Mouse (Mus musculus): ENCODE results near the gene Mrps9. TPM values are rescaled to one million over a fixed set of nuclear protein-coding genes. Genes with fewer than 3 reads are reported as not detected.

The Mrps9 gene
- polyA plus RNA-seq, 1 experiment, result 37.1 TPM

- 91% methylated on average over 7 of the region's 7 CpGs for WGBS
- no peak for DNase-seq
- no peaks in the 10 kb centered on the region; the same call in none of the 2 replicates for H3K36me3 ChIP-seq (ENCODE audit: control insufficient read depth, insufficient read depth, low read length)
- H3K4me3 ChIP-seq (ENCODE audit: control insufficient read depth, insufficient read depth, low read length), result no peak overlapping the region
- no peaks in the 10 kb centered on the region for H3K27me3 ChIP-seq (ENCODE audit: control insufficient read depth, insufficient read depth, low read length)
- H3K4me1 ChIP-seq (replicated peaks; ENCODE audit: control insufficient read depth, insufficient read depth, low read length), result no peaks in the 10 kb centered on the region
- TF ChIP-seq POLR2A (IDR thresholded peaks at IDR 0.05; ENCODE audit: control insufficient read depth, extremely low read depth, insufficient read depth, low read length, poor library complexity) (no peak), CTCF (IDR thresholded peaks at IDR 0.05; ENCODE audit: borderline replicate concordance, control insufficient read depth, extremely low read depth, insufficient read depth, low read length, poor library complexity) (no peak)
- no peak overlapping the region for H3K27ac ChIP-seq (ENCODE audit: control insufficient read depth, insufficient read depth, low read length)
These were observed 38.4 kb downstream of the Mrps9 start for GRCm38 (mm10) chr1:42889421-42889887.

DNA sequence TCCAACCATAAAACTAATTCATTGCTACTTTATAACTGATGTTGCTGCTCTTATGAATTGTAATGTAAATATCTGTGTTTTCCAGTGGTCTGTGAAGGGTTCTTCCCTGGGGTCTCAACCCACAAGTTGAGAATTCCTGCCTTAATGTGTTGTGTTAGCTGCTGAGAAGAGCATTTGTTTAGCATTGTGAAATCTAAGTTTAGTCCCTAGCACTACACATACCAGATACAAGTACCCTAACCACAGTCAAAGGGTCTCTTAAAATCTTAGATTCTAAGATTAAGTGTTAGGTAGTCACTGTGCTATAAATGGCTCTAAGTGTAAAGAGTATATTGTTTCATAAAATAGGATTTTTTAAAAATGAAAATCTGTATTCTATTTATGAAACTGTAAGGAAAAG, 43.7 kb downstream of the Mrps9 start:
- Histone ChIP-seq H3K4me3 (ENCODE audit: control insufficient read depth, insufficient read depth, low read length) (no peak overlapping the region), H3K4me1 (replicated peaks; ENCODE audit: control insufficient read depth, insufficient read depth, low read length) (no peaks in the 10 kb centered on the region), H3K27me3 (ENCODE audit: control insufficient read depth, insufficient read depth, low read length) (no peaks in the 10 kb centered on the region), H3K27ac (ENCODE audit: control insufficient read depth, insufficient read depth, low read length) (no peak overlapping the region), H3K36me3 (ENCODE audit: control insufficient read depth, insufficient read depth, low read length) (peaks cover 17% of the 10 kb centered on the region; the same call in 1 of the 2 replicates)
- no peak for DNase-seq
- TF ChIP-seq POLR2A (IDR thresholded peaks at IDR 0.05; ENCODE audit: control insufficient read depth, extremely low read depth, insufficient read depth, low read length, poor library complexity) (no peak), CTCF (IDR thresholded peaks at IDR 0.05; ENCODE audit: borderline replicate concordance, control insufficient read depth, extremely low read depth, insufficient read depth, low read length, poor library complexity) (no peak)

DNA sequence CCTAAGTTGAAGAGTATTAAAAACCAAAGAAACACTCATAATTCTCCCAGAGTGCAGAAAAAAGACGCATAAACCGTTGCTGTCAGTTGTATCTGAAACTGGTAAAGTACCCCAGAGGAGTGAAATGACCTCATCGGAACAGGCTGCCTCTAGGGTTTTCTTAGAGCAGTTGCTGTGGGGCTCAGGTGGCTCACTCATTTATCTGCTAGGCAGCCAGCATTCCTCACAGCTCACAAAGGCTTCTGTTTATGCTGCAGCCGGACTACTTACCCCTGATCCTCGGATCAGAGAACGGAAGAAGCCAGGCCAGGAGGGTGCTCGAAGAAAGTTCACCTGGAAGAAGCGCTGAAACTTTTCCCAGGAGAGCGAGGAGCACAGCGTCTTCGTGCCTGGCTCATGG, 54.1 kb downstream of the Mrps9 start:
- TF ChIP-seq POLR2A (IDR thresholded peaks at IDR 0.05; ENCODE audit: control insufficient read depth, extremely low read depth, insufficient read depth, low read length, poor library complexity), result no peak
- TF ChIP-seq CTCF (IDR thresholded peaks at IDR 0.05; ENCODE audit: borderline replicate concordance, control insufficient read depth, extremely low read depth, insufficient read depth, low read length, poor library complexity), result no peak
- DNase-seq, result no peak
- no peaks in the 10 kb centered on the region for H3K4me1 ChIP-seq (replicated peaks; ENCODE audit: control insufficient read depth, insufficient read depth, low read length)
- no peak overlapping the region for H3K27ac ChIP-seq (ENCODE audit: control insufficient read depth, insufficient read depth, low read length)
- H3K36me3 ChIP-seq (ENCODE audit: control insufficient read depth, insufficient read depth, low read length), result peaks cover 5% of the 10 kb centered on the region; the same call in 1 of the 2 replicates
- 94% methylated on average over 11 of the region's 11 CpGs for WGBS
- H3K4me3 ChIP-seq (ENCODE audit: control insufficient read depth, insufficient read depth, low read length), result no peak overlapping the region
- H3K27me3 ChIP-seq (ENCODE audit: control insufficient read depth, insufficient read depth, low read length), result no peaks in the 10 kb centered on the region

- no peak for DNase-seq
- H3K36me3 ChIP-seq (ENCODE audit: control insufficient read depth, insufficient read depth, low read length), result no peaks in the 10 kb centered on the region
- H3K4me3 ChIP-seq (ENCODE audit: control insufficient read depth, insufficient read depth, low read length), result no peak overlapping the region
- H3K27me3 ChIP-seq (ENCODE audit: control insufficient read depth, insufficient read depth, low read length), result no peaks in the 10 kb centered on the region
- H3K4me1 ChIP-seq (replicated peaks; ENCODE audit: control insufficient read depth, insufficient read depth, low read length), result no peaks in the 10 kb centered on the region
- WGBS, result 98% methylated on average over 7 of the region's 7 CpGs
- no peak overlapping the region for H3K27ac ChIP-seq (ENCODE audit: control insufficient read depth, insufficient read depth, low read length)
- no peak for TF ChIP-seq POLR2A (IDR thresholded peaks at IDR 0.05; ENCODE audit: control insufficient read depth, extremely low read depth, insufficient read depth, low read length, poor library complexity)
- TF ChIP-seq CTCF (IDR thresholded peaks at IDR 0.05; ENCODE audit: borderline replicate concordance, control insufficient read depth, extremely low read depth, insufficient read depth, low read length, poor library complexity), result no peak
These were observed 55.7 kb downstream of the Mrps9 start for GRCm38 (mm10) chr1:42906696-42907095.

- TF ChIP-seq CTCF (IDR thresholded peaks at IDR 0.05; ENCODE audit: borderline replicate concordance, control insufficient read depth, extremely low read depth, insufficient read depth, low read length, poor library complexity), result no peak
- no peak for TF ChIP-seq POLR2A (IDR thresholded peaks at IDR 0.05; ENCODE audit: control insufficient read depth, extremely low read depth, insufficient read depth, low read length, poor library complexity)
- no peaks in the 10 kb centered on the region for H3K4me1 ChIP-seq (replicated peaks; ENCODE audit: control insufficient read depth, insufficient read depth, low read length)
- H3K27ac ChIP-seq (ENCODE audit: control insufficient read depth, insufficient read depth, low read length), result no peak overlapping the region
- 93% methylated on average over 4 of the region's 4 CpGs for WGBS
- no peaks in the 10 kb centered on the region for H3K27me3 ChIP-seq (ENCODE audit: control insufficient read depth, insufficient read depth, low read length)
- H3K4me3 ChIP-seq (ENCODE audit: control insufficient read depth, insufficient read depth, low read length), result no peak overlapping the region
- DNase-seq, result no peak
- no peaks in the 10 kb centered on the region for H3K36me3 ChIP-seq (ENCODE audit: control insufficient read depth, insufficient read depth, low read length)
These were observed 56.1 kb downstream of the Mrps9 start for GRCm38 (mm10) chr1:42907153-42907552.

- no peak for DNase-seq
- Histone ChIP-seq H3K4me3 (ENCODE audit: control insufficient read depth, insufficient read depth, low read length) (no peak overlapping the region), H3K36me3 (ENCODE audit: control insufficient read depth, insufficient read depth, low read length) (no peaks in the 10 kb centered on the region), H3K27ac (ENCODE audit: control insufficient read depth, insufficient read depth, low read length) (no peak overlapping the region), H3K27me3 (ENCODE audit: control insufficient read depth, insufficient read depth, low read length) (no peaks in the 10 kb centered on the region), H3K4me1 (replicated peaks; ENCODE audit: control insufficient read depth, insufficient read depth, low read length) (no peaks in the 10 kb centered on the region)
- TF ChIP-seq CTCF (IDR thresholded peaks at IDR 0.05; ENCODE audit: borderline replicate concordance, control insufficient read depth, extremely low read depth, insufficient read depth, low read length, poor library complexity), result no peak
- TF ChIP-seq POLR2A (IDR thresholded peaks at IDR 0.05; ENCODE audit: control insufficient read depth, extremely low read depth, insufficient read depth, low read length, poor library complexity), result no peak
- 16% methylated on average over 4 of the region's 4 CpGs for WGBS
These were observed 64.0 kb downstream of the Mrps9 start for GRCm38 (mm10) chr1:42915062-42915461.

GRCm38 (mm10) chr1:42916719-42917118, 65.7 kb downstream of the Mrps9 start:
- DNase-seq, result no peak
- Histone ChIP-seq H3K27ac (ENCODE audit: control insufficient read depth, insufficient read depth, low read length) (no peak overlapping the region), H3K27me3 (ENCODE audit: control insufficient read depth, insufficient read depth, low read length) (no peaks in the 10 kb centered on the region), H3K4me1 (replicated peaks; ENCODE audit: control insufficient read depth, insufficient read depth, low read length) (no peaks in the 10 kb centered on the region), H3K4me3 (ENCODE audit: control insufficient read depth, insufficient read depth, low read length) (no peak overlapping the region), H3K36me3 (ENCODE audit: control insufficient read depth, insufficient read depth, low read length) (no peaks in the 10 kb centered on the region)
- TF ChIP-seq CTCF (IDR thresholded peaks at IDR 0.05; ENCODE audit: borderline replicate concordance, control insufficient read depth, extremely low read depth, insufficient read depth, low read length, poor library complexity) (no peak), POLR2A (IDR thresholded peaks at IDR 0.05; ENCODE audit: control insufficient read depth, extremely low read depth, insufficient read depth, low read length, poor library complexity) (no peak)
- WGBS, result 80% methylated on average over 7 of the region's 7 CpGs
